ENCODE assay signal across 30 mouse cellular contexts in the genomic region with DNA sequence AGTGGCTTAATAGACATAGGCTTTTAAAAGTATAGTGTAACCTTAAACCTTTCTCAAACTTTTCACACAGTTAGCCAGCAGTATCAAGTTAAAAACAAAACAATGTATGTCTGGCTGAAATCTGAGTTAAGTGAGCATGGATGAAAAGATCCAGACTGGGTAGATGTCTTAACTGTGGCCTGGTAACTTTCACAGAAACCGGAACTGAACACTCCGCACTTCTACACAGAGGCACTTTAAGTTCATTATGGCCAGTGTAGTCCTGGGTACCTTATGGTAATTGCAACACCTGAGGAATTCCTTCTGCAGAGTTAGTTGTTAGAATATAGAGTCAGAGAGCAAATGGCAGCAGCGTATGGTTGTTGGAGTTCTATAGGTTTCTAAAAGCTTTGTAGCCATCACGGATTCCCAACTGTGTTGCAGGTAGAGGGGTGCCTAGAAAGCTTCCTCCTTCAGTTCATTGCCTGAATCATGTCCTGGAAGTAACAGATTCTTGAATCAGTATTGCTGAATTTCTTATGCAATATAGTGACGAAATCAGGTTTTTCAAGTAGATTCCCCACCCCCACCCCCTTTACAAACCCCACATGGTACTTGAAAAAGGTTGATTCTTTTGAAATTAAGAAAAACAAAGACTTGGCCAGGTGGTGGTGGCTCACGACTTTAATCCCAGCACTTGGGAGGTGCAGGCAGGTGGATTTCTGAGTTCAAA.
A peak's percentile ranks its signal among the peaks of the same experiment; 100 is the strongest.
DNase-seq lines count a peak whose midpoint lies in the region; ATAC-seq lines count a peak whose summit lies in the region.
"Had no signal": no experiment of that assay in that cellular context is flagged by ENCODE, and none has a peak within 500 bp of the region (broad histone marks: within the 10 kb centered on the region; RNA-seq: fewer than 3 reads in every experiment).

No protein-coding gene starts in this region.

- H3K36me3 ChIP-seq in kidney, embryonic 15.5 days = peaks cover 18% of the 10 kb centered on the region
- H3K36me3 ChIP-seq in lung, embryonic 15.5 days = peaks cover 10% of the 10 kb centered on the region
- H3K36me3 ChIP-seq in embryonic facial prominence, embryonic 13.5 days = peaks cover 19% of the 10 kb centered on the region
- H3K36me3 ChIP-seq: hindbrain, embryonic 15.5 days had no signal

- no peak overlapping the region for H3K9ac ChIP-seq in kidney, embryonic 15.5 days
- no peak overlapping the region for H3K9ac ChIP-seq in lung, embryonic 15.5 days
- no peak overlapping the region for H3K9ac ChIP-seq in embryonic facial prominence, embryonic 13.5 days
- H3K9ac ChIP-seq: embryonic facial prominence, embryonic 12.5 days; forebrain, embryonic 13.5 days; hindbrain, embryonic 15.5 days; liver, embryonic 15.5 days; midbrain, embryonic 12.5 days; neural tube, embryonic 13.5 days had no signal

- H3K4me1 ChIP-seq in kidney, embryonic 15.5 days = peaks cover 13% of the 10 kb centered on the region; the same call in 1 of the 2 replicates
- H3K4me1 ChIP-seq in lung, embryonic 15.5 days = peaks cover 27% of the 10 kb centered on the region
- peaks cover 22% of the 10 kb centered on the region for H3K4me1 ChIP-seq in embryonic facial prominence, embryonic 13.5 days
- H3K4me1 ChIP-seq: hindbrain, embryonic 10.5 days; midbrain, embryonic 12.5 days had no signal

- DNase-seq in kidney, postnatal 25 days = no peak
- no peak for DNase-seq in lung, postnatal 36 days
- DNase-seq in frontal cortex, postnatal 25 days (ENCODE audit: low spot score in 2 of 2) = no peak
- DNase-seq: adrenal gland, adult 8-10 months; cerebellum, adult 2 months; cerebellum, postnatal 25 days; gastrocnemius, postnatal 14 days; heart, adult 18-20 months; heart, postnatal 14 days; kidney, adult 11 months; layer of hippocampus, postnatal 36 days; lung, postnatal 4 days; right cerebral cortex, postnatal 4 days; thymus, adult 18-20 months; thymus, postnatal 36 days had no signal

- no peak overlapping the region for H3K4me2 ChIP-seq in kidney, embryonic 15.5 days
- H3K4me2 ChIP-seq in lung, embryonic 15.5 days = peak overlapping the region; percentile 14; the same call in 1 of the 2 replicates
- H3K4me2 ChIP-seq in embryonic facial prominence, embryonic 13.5 days = no peak overlapping the region
- H3K4me2 ChIP-seq: embryonic facial prominence, embryonic 12.5 days; forebrain, embryonic 13.5 days; hindbrain, embryonic 15.5 days; liver, embryonic 15.5 days; midbrain, embryonic 12.5 days; neural tube, embryonic 13.5 days had no signal

- WGBS in kidney, embryonic 15.5 days = 63% methylated on average over 6 of the region's 6 CpGs
- WGBS in lung, embryonic 15.5 days = 64% methylated on average over 6 of the region's 6 CpGs
- 63% methylated on average over 6 of the region's 6 CpGs for WGBS in embryonic facial prominence, embryonic 13.5 days

- H3K27ac ChIP-seq in kidney, embryonic 15.5 days = peak overlapping the region; percentile 15; the same call in 1 of the 2 replicates
- H3K27ac ChIP-seq in lung, embryonic 15.5 days = peak overlapping the region; percentile 82
- H3K27ac ChIP-seq in embryonic facial prominence, embryonic 13.5 days = 0 out of 2 replicates have a peak overlapping the region, but pooled peaks have one; percentile 41
- H3K27ac ChIP-seq: forebrain, embryonic 13.5 days; hindbrain, embryonic 10.5 days; hindbrain, embryonic 15.5 days; kidney, postnatal 0 days; liver, embryonic 15.5 days; midbrain, embryonic 12.5 days; neural tube, embryonic 13.5 days had no signal

- H3K27me3 ChIP-seq in kidney, embryonic 15.5 days = no peaks in the 10 kb centered on the region
- H3K27me3 ChIP-seq in lung, embryonic 15.5 days = no peaks in the 10 kb centered on the region
- no peaks in the 10 kb centered on the region for H3K27me3 ChIP-seq in embryonic facial prominence, embryonic 13.5 days
- H3K27me3 ChIP-seq: CH12.LX; embryonic facial prominence, embryonic 12.5 days; forebrain, embryonic 13.5 days; hindbrain, embryonic 15.5 days; liver, embryonic 15.5 days; megakaryocyte, embryonic 14.5 days; midbrain, embryonic 12.5 days; neural tube, embryonic 13.5 days had no signal

- ATAC-seq in kidney, embryonic 15.5 days (replicated peaks; ENCODE audit: low FRiP score) = 0 out of 2 replicates have a peak, but pooled peaks have one; percentile 40
- ATAC-seq in lung, embryonic 15.5 days (ENCODE audit: borderline replicate concordance, extremely low read depth, low FRiP score, low TSS enrichment) = no peak
- no peak for ATAC-seq in embryonic facial prominence, embryonic 13.5 days (ENCODE audit: insufficient number of reproducible peaks, insufficient read depth, low FRiP score, low TSS enrichment, low read depth)
- ATAC-seq in granulocyte monocyte progenitor cell, adult 5-6 weeks (replicated peaks; ENCODE audit: poor library complexity, severe bottlenecking) = peak; percentile 13; the same call in 1 of the 2 replicates
- ATAC-seq: forebrain, embryonic 13.5 days; inflammation-experienced regulatory T-cells, adult 6 months had no signal

- no peak overlapping the region for H3K4me3 ChIP-seq in kidney, embryonic 15.5 days (replicated peaks)
- H3K4me3 ChIP-seq in lung, embryonic 15.5 days = no peak overlapping the region
- H3K4me3 ChIP-seq in embryonic facial prominence, embryonic 13.5 days = no peak overlapping the region
- H3K4me3 ChIP-seq: embryonic facial prominence, embryonic 12.5 days; forebrain, embryonic 13.5 days; hindbrain, embryonic 10.5 days; hindbrain, embryonic 15.5 days; liver, embryonic 15.5 days; megakaryocyte, embryonic 14.5 days; midbrain, embryonic 12.5 days; neural tube, embryonic 13.5 days had no signal

- no peaks in the 10 kb centered on the region for H3K9me3 ChIP-seq in kidney, embryonic 15.5 days (replicated peaks)
- H3K9me3 ChIP-seq in lung, embryonic 15.5 days = no peaks in the 10 kb centered on the region
- H3K9me3 ChIP-seq in embryonic facial prominence, embryonic 13.5 days = no peaks in the 10 kb centered on the region
- H3K9me3 ChIP-seq: embryonic facial prominence, embryonic 12.5 days; forebrain, embryonic 13.5 days; hindbrain, embryonic 10.5 days; hindbrain, embryonic 15.5 days; liver, embryonic 15.5 days; megakaryocyte, embryonic 14.5 days; midbrain, embryonic 12.5 days; neural tube, embryonic 13.5 days had no signal

Comparison
In these comparisons a context has a peak if more than half of its experiments do, and no peak if none do; other contexts are left out.
1. ATAC-seq: peak in kidney, embryonic 15.5 days (single experiment) and granulocyte monocyte progenitor cell, adult 5-6 weeks (single experiment); none in lung, embryonic 15.5 days (single experiment) and embryonic facial prominence, embryonic 13.5 days (single experiment).
2. H3K27ac ChIP-seq: peak in every context shown above with its lines; median percentile 82 in lung, embryonic 15.5 days; 41 in embryonic facial prominence, embryonic 13.5 days; 15 in kidney, embryonic 15.5 days.